Mouse (Mus musculus) cerebellum, postnatal 10 days (tissue): ENCODE measurements around the gene St3gal4.
"Not testable (repeated sequence)": the region's sequence is repeated elsewhere in the genome, so short reads cannot be mapped to it uniquely, and the experiment has no call there.

Source experiments
- DNase-seq, 2 experiments: peaks; one replicate each; pipeline ENCODE4 v3.0.0; 2021; ENCODE audit warnings: mixed read lengths in 2 of 2

Gene St3gal4

DNA sequence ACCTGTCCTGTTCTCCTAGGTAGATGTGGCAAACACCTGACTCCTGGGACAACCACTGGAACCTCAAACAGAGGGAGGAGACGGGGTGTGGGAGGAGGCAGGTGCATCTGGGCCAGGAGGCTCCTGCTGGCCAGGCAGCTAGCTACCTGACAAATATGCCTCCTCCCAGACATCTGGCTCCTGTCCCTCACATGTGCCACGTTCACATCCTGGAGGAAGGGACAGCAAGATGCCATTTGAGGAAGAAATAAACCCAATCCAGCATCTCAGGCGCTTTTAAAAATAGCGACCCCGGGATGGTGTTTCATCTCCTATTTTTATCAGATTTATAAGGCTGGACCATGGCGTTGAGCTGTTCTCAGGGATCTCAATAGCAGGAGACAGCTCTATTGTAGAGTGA, at the start of gene St3gal4:
Gene St3gal4 (minus strand): TSS at position 101 of the 400 bp plus-strand sequence.
- peak in 1 of 2 experiments; percentile 6 for DNase-seq

DNA sequence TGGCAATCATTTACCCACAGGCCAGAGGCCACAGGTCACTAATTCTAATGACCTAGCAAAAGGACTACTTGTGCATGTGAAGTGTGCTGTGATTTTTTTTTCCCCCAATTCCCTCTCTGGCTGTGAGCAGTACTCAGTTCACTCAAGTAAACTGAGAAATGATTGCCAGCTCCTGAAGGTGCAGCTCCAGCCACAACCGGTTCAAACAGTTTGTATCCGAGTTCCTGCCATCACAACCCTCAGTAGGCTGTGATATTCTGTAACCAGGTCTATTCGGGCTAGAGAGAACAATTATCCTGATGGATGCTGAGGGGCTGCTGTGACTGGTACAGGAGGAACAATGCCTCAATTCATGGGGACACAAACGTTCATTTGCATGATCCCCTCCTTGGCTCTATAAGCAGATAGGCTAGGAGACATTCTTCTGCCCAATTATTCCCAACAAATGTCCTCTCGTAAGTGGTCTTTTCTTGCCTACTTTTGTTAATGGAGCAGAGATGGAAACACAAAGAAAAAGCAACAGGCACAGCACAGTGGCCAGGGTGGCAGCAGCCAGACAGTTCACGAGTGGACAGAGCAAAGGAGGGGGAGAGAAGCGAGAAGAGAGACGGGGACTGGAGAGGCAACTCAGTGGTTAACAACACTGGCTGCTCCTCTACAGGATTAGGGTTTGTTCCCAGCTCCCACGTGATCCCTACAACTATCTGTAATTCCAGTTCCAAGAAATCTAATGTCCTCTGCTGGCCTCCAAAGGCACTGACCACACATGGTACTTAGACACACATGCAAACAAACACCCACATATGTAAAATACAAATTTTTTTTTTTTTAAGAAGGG, 47.9 kb upstream of the St3gal4 start:
- no peak for DNase-seq

DNA sequence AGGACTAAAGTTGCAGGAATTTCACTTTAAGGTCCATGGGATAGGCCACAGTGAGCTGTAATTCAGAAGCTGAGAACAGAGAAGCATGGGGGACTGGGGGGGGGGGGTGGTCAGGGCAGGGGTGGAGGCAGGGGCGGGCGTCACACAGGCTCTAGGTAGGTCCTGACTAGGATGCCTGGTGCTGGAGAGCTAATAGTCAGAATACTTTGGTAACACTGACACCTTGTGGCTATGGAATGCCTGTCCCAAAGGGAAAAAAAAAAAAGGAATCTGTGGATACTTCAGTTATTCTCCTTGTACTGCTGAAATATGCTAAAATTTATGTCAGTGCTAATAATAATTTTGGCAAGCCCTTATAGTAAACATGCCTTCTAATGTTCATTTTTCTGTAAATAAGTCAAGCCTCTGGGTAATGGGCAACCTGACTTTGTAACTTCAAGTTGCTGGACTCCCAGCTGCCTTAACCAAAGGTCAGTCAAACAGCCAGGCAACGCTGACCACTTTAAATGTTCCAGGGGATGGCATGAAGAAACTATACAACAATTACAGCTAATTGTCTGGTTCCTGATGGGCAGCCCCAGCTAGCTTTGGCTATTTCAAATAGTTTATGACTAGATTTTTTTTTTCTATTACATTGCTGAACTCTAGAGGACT, 47.2 kb upstream of the St3gal4 start:
- DNase-seq, result peak; percentile 51 to 73

DNA sequence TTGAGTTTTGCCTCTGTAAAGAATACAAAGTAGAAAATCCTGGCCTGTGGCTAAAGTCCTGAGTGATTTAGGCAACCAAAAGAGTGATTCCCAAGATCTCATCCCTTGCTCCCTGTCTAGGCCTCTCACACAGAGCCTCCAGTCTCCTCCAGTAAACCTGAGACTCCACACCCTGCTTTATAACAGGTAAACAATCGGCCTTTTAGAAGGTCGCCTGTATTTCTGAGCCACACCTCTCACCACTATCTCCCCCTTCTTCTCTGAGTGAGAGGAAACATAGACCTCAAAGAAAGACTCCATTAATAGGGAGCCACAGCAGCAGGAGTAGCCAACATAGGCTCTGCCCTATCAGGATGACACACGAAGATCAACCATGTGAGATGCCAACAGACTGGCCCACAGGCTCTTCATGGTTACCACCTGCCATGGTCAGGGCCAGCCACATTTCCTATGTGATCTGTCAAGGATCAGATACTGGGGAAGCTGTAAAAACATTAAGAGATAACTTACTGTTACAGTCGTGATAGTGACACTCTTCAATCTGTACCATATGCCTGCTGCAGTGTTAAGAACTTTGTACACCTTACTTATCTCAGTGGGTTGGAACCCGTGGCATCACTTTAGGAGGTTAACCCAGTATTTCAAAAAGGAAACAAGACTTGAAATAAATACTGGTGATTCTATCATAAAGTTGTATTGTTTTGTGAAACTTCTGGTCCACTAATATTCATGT, 45.2 kb upstream of the St3gal4 start:
- DNase-seq, result no peak

DNA sequence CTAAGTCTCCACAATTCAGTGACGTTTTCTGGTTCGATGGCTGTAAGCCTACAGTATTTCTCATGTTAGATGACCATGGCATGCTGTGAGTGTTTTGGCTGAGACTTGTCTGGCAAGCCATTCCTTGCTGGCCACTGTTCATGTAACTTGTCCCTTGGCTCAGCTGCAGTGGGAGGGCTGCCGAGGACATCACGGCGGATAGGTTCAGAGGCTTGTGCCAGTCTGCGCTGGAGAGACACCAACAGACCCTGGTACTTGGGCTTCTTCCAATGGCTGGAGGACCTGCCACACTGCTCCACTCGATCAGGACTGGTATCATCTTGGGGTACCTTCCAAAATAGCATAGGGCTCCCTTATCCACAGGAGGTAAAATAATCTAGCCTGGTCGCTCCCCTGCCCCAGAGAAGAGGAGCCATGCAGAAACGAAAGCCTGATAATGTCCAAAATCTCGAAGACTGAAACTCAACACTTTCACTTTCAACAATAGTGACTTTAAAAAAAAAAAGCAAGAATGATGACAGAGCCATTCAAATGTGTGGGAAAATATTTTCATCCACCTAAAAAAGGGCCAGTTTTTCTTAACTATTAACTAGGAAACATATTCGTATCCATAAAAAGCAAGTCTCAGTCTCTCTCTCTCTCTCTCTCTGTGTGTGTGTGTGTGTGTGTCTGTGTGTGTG, 44.1 kb upstream of the St3gal4 start:
- peak; percentile 95 to 98 for DNase-seq

DNA sequence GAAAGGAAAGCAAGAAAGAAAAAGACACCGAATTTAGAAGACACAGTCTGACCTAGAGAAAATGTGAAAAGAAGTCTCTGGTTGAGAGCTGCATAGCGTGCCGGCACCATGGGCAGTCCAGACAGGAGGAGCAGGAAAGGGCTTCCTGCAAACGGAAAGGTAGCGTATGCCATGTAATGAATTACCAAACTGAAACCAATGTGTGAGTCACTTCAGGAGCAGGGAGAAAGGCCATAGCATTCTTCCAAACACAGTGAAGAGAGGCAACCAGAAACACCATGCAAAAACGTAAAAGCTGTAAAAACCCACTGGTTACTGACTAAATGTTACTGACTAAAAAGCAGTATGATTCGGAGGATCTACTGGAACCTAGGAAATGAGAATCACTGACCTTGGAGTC, 42.7 kb upstream of the St3gal4 start:
- no peak for DNase-seq

DNA sequence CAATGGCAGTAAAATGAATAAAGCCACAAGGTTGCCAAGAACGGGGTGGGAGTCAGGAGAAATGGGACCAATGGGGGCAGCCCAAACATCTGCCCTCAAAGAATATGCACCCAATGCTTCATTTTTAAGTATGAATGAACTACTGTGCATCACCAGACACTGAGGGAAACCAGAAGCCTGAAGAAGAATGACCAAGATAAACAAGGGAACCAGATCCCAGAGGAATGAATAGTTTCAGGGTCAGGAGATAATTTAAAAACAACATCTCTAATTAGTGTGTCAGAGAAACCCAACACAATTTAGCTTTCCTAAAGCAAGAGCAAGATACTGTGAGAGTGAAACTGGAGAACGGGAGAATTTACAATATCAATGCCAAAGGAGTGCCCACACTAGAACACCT, 41.6 kb upstream of the St3gal4 start:
- no peak for DNase-seq

DNA sequence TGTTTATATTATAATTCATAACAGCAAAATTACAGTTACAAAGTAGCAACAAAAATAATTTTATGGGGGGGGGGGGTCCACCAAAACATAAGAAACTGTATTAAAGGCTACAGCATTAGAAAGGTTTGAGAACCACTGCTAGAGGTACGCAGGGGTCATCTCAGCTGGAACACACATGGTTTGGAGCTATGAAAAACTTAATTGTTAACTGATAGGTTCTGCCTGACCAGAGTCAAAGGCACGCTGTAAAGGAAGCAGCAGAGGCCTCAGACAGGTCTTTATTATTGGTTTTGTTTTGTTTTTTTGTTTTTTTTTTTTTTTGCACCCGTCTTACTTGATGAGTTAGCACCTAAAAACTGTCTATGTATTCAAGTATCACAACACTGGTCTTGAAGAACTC, 39.4 kb upstream of the St3gal4 start:
- no peak for DNase-seq

DNA sequence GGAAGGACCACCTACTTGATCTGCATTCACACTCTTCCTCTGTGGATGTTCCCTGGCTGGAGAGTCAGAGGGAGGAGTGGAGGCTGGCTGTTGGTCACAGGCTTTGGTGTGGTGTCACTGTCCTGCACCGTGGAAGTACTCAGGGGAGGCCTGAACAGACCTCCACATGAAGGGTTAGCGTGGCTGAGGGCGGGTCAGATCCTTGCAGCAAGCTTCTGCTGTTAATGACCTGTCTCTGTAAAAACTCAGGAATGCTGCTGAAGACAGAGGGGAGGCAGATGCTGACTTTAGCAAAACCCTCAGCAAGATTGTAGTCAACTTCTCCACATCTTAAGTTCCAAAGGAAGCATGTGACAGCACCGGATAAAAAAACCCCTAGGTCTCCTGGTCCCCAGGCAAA, 37.8 kb upstream of the St3gal4 start:
- no peak for DNase-seq

DNA sequence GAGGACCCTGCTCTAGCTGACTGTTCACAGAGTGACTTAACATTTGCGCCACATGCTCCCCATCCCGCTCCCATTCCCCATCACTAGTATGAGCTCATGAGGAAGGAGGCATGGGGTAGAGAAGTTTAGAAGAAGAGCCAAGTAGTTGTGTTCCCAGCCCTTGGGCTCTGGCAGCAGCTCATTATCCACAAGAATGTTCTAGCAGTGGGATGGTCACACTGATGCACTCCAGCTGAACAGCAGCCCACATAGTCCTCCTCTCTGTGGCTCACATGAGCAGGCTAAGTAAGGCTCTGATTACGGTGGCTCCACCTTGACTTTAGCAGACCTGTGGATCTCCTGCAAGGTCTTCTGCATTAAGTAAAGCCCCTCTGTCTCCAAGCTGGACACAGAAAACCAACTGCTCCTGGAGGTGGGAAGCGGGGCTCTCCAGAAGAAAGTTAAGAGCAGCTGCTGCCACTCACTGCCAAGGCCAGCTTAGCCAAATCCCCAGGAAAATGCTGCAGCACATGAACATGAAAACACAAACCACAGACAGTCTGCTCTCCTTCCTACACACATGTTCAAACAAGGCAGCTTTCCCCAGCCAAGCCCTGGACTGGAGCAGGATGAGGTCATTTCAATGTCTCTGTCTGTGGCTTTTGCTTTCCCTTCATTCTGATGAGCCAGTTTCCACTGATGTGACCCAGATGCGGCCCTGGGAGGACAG, 37.1 kb upstream of the St3gal4 start:
- peak in 1 of 2 experiments; percentile 31 for DNase-seq

DNA sequence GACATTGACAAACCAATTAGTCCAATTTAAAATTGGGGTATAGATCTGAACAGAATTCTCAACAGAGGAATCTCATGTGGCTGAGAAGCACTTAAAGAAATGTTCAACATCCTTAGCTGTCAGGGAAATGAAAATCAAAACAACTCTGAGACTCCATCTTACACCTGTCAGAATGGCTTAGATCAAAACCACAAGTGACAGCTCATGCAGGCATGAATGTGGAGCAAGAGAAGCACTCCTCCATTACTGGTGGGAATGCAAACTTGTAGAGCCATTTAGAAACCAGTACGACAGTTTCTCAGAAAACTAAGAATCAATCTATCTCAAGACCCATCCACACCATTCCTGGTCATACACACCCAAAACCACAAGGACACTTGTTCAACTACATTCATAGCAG, 33.9 kb upstream of the St3gal4 start:
- DNase-seq, result no peak

DNA sequence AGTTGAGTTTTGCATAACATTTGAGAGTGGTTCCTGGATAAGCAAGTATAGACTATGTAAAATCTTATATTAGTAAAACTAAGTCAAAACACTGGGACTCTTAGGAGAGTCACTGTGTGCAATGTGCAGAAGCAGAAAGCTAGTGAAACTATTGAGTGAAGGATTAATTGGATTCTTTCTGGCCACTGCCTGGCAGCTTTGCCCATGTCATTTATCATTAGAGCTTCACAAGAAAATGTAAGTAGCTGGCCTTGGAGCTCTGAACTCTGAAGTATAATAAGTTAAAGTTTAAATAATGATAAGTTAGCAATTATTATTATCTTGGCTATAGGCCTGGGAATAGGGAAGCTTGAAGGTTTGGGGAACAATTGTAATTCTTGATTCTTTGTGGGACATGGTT, 29.8 kb upstream of the St3gal4 start:
- DNase-seq, result not testable (repeated sequence)

DNA sequence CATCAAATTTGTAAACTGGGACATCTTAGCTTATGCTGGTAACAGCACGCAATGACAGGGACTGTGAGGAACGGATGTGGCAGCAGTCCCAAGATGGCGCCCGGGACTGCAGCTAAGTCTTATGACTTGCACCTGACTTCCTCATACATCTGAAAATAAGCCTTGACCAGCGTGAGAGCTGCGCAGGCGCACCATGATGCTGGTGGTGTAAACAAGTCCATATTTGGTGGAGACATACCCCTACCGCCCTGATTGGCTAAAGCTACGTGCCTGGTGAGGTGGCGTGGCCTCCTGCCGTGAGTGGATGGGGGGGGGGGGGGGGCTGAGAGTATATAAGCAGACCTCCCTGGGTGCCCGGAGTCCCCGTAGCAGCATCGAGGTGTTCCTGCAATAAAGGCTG, 28.2 kb upstream of the St3gal4 start:
- DNase-seq, result not testable (repeated sequence)

DNA sequence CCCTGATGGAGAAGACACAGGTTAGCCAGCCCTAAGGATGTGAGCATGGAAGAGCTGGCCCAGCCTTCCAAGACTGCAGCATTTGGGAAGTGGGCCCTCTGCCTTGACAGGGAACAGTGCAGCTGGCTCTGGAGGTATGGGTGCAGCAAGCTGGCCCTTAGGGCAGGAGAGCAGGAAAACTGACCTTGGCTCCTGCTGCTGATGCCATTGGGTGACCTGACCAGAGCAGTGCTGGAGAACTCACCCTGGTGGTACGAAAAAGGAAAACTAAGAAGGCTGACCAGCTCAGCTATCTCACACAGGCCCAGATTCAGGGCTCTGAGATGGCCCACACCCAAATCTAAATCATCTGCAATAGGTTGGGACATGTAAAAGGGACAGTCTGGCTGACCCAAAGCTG, 26.8 kb upstream of the St3gal4 start:
- no peak for DNase-seq

DNA sequence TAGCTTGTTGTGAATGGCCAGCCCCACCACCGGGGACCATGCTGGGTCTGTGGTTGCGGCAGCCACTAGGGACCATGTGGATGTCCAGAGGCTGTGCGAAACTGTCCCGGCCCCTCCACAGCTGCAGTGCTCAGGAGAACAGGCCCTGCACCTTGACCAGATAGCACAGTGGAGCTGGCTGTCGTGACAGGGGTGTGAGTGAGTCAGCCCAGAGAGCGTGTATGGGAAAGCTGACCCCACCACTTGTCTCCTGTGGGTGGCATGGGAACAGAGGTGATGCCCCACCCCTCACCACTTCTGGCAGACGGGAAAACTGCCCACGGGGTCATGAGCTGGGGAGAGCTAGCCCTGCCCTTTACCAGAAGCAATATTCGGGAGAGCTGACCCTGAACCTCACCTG, 26.1 kb upstream of the St3gal4 start:
- DNase-seq, result no peak

DNA sequence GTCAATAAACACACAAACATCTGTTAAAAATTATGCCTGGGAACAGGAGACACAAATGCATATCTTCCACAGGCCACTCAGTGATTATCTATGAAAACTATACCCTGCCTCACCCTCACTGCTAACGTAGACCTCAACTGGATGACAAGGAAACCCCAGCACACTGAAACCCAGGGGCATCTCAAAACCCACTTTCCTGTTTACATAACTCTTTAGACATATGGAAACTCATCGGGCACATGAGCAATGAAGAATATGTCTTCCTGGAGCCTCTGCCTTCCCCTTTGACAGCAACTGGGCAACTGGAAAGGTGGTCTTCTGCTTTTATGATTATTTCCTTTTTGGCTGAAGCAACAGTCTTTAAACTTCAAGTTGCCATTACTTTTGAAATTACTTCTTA, 23.2 kb upstream of the St3gal4 start:
- no peak for DNase-seq

DNA sequence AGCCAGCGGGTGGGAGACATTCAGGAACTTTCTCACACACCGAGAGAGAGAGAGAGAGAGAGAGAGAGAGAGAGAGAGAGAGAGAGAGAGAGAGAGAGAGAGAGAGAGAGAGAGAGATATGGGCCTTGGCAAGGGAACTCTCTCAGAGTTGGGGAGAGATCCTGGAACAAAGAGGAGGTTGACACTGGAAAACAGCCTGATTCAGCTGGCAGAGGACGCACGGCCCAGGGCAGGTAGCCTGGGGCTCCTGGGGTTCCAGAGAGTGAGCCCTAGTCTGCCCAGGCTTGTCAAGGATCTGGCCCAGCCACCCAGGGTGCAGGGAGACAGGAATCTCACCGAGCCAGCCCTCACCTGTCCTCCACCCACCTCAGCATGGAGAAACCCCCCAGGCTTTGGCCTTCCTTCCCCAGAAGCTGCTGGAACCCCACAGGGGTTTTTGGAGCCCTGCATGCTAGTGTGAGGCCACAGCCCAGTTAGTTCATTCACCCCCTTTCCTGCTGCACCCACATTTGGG, 20.2 kb upstream of the St3gal4 start:
- no peak for DNase-seq

DNA sequence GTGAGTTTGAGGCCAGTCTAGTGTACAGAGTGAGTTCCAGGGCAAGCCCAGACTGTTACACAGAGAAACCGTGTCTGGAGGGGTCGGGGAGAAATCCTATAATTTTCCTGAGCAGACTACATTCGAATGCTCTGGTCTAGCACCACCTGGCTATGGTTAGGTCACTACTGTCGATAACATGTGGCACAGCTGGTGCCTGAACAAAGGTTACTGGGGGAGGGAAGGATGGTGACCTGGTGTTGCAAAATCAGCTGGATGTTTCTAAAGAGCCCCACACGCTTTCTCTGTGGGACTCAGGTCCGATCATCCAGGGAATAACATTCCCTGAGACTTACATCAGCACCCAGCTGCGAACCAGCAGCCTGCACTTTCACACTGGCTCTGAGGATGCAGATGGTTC, 19.0 kb upstream of the St3gal4 start:
- no peak for DNase-seq

DNA sequence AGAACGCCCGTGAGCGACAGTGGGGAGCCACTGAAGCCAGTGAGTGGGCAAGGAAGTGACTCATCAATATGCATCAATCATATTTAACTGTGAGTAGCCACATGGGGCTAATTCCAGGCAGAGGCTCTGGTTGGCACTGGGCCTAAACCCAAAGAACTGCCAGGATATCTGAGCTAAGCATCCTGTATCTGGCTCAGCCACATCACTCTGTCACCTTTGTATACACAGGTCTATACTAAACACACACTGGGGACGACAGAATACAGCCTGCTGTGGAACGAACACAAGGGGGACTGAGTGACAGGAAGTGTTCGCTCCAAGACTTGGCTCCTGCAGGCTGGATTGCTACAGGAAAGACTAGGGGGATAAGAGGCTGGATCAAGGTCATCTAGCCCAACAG, 16.5 kb upstream of the St3gal4 start:
- peak; percentile 69 to 71 for DNase-seq

DNA sequence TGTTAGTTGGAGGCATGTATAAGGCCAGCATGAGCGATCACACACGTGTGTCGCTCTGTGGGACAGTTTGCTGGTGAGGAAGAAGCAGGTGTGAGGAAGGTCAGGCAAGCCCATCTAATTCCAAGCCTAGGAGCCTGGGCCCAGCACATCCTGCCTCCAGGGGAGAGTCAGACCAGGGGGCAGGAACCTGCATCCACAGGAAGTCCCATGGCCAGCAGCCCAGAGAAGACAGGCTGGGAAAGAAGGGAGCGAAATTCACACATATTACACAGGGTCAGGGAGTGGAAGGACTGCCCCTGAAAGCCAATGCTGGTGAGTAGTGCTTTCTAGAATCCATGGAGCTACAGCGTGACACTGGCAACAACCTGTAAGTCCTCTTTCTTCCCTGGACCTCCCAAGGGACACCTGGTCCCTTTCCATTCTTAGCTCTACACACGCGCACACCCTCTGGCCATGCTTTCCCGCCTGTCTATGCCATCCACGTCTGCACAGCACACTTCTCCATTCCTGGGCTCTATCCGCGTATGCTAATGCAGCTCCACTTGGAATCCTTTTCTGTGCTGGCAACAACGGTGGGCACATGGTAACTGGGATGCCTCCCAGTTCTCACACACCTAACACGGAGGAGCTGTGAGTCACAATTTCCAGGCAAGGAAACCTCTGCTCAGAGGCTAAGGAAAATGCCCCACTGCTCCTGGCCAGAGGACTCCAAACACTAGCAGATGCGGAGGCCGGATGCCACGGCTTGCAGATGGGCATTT, 12.7 kb upstream of the St3gal4 start:
- DNase-seq, result peak; percentile 77 to 79

DNA sequence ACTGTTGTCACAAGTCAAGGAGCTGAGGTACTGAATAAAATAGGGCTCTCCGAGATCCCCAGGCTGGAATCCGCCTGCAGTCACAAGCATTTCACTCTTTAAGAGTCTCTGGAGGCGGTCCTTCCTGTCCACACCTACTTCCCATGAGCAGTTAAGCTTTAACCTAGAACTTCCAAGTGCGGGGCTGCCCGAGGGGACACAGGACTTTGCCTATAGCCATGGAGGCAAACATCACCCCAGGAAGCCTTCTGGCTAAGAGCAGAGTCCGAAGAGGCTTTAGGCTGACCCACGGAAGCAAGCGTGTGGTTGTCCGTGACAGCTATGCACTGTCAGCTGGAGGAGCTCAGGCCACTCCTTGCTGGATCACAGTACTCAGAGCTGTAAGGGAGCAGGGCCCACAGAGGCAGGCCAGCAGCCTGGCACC, 9.9 kb upstream of the St3gal4 start:
- DNase-seq, result no peak
